Comparison of ENCODE assay signal across 14 mouse cellular contexts in the genomic region with DNA sequence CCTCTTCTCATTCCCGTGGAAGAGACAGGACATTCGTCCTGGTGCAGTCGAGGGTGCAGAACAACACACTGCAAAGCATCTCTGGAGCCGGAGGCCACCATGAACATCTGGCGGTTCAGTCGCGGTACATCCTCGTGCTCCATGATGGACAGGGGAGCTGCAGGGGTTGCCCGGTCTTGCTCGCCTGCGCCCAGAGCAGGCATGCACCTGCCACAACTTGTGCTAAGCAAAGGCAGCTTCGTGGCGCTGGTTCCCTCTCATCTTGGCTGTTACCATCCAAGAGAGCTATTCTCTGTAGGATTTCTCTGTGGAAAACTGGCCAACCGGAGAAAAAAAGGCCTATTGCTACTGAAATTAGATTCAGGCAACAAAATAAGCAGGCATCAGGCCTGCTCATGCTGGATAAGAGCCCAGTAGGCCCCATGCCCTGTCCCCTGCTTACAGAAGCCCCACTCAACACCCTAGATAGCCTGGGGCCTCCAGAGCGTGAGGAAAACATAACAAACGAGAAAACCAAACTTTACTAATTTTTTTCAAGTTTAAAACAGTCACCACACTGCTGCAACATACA. TPM values are rescaled to one million over a fixed set of nuclear protein-coding genes. Genes with fewer than 3 reads are reported as not detected.
A peak's percentile ranks its signal among the peaks of the same experiment; 100 is the strongest.
DNase-seq lines count a peak whose midpoint lies in the region; ATAC-seq lines count a peak whose summit lies in the region.
"Had no signal": no experiment of that assay in that cellular context is flagged by ENCODE, and none has a peak within 500 bp of the region (broad histone marks: within the 10 kb centered on the region; RNA-seq: fewer than 3 reads in every experiment).

No protein-coding gene starts in this region.

- no peak overlapping the region for H3K4me3 ChIP-seq in heart, embryonic 10.5 days
- no peak overlapping the region for H3K4me3 ChIP-seq in limb, embryonic 15.5 days
- H3K4me3 ChIP-seq: erythroblast, embryonic 14.5 days; layer of hippocampus, adult 2 months had no signal

- H3K4me2 ChIP-seq in limb, embryonic 15.5 days = no peak overlapping the region

- H3K27ac ChIP-seq in heart, embryonic 10.5 days = peak overlapping the region; percentile 70; the same call in 1 of the 2 replicates
- H3K27ac ChIP-seq in limb, embryonic 15.5 days = 0 out of 2 replicates have a peak overlapping the region, but pooled peaks have one; percentile 33
- H3K27ac ChIP-seq: layer of hippocampus, adult 2 months; macrophage had no signal

- DNase-seq in heart, embryonic 10.5 days (ENCODE audit: low spot score) = no peak
- DNase-seq in heart, postnatal 25 days (ENCODE audit: low spot score) = no peak
- peak; percentile 26 for DNase-seq in right cerebral cortex, postnatal 4 days
- DNase-seq in right cerebral cortex, adult 2 months (ENCODE audit: low spot score in 2 of 2) = no peak
- DNase-seq in adrenal gland, adult 2 months = no peak
- no peak for DNase-seq in kidney, postnatal 14 days
- DNase-seq in spleen, postnatal 10 days (ENCODE audit: low spot score in 2 of 2) = no peak
- DNase-seq: gastrocnemius, postnatal 36 days; kidney, adult 18-20 months; thymus, adult 2 months had no signal

- intact Hi-C loops in heart, postnatal 25 days (cut with DNase I) = loop anchor here (10.0 kb wide), 1 partner anchor 786 kb away; no protein-coding TSS in a partner anchor

- H3K4me1 ChIP-seq in heart, embryonic 10.5 days = peaks cover 39% of the 10 kb centered on the region
- H3K4me1 ChIP-seq in limb, embryonic 15.5 days = peaks cover 27% of the 10 kb centered on the region

- H3K36me3 ChIP-seq in heart, embryonic 10.5 days = no peaks in the 10 kb centered on the region
- no peaks in the 10 kb centered on the region for H3K36me3 ChIP-seq in limb, embryonic 15.5 days

- no peak for ATAC-seq in limb, embryonic 15.5 days (ENCODE audit: insufficient number of reproducible peaks, low FRiP score, low TSS enrichment, low read depth)

- WGBS in heart, embryonic 10.5 days = 79% methylated on average over 16 of the region's 16 CpGs
- WGBS in limb, embryonic 15.5 days = 61% methylated on average over 16 of the region's 16 CpGs

- no peaks in the 10 kb centered on the region for H3K9me3 ChIP-seq in heart, embryonic 10.5 days
- no peaks in the 10 kb centered on the region for H3K9me3 ChIP-seq in limb, embryonic 15.5 days

- no peaks in the 10 kb centered on the region for H3K27me3 ChIP-seq in heart, embryonic 10.5 days (ENCODE audit: insufficient read depth, poor library complexity, severe bottlenecking)
- H3K27me3 ChIP-seq in limb, embryonic 15.5 days = no peaks in the 10 kb centered on the region

- no peak overlapping the region for H3K9ac ChIP-seq in limb, embryonic 15.5 days

RNA-seq across cellular contexts. Expression of gene Fam20b, which starts 29.6 kb away (rescaled TPM):
- polyA plus RNA-seq in heart, embryonic 10.5 days (2016; fragmentation: Nextera tagmentation; extraction: Ambion mirVana) = 21.8 and 24.4 TPM in 2 replicates
- 10 to 100 TPM; 48.1 to 51.9 TPM for total RNA-seq in heart, postnatal 25 days (2021)
- polyA plus RNA-seq in limb, embryonic 15.5 days (2015; fragmentation: Nextera tagmentation; extraction: Ambion mirVana) = 28.8 and 32.5 TPM in 2 replicates
- 10 to 100 TPM; 55.3 to 56.0 TPM for total RNA-seq in adrenal gland, adult 2 months (2021)
- polyA plus RNA-seq in adrenal gland, adult 2 months (2012; rRNA removed) = 6.7 and 9.8 TPM in 2 replicates
